Mouse (Mus musculus) cortical plate, adult 2 months (tissue): Measurements from ENCODE around the gene Acsl1.

Source experiments
- CTCF ChIP-seq: fragments of 200-500 bp; IDR thresholded peaks from 2 replicates; pipeline ENCODE4 v1.5.1; 2011; ENCODE audit warnings: mild to moderate bottlenecking, control low read depth, low read length; ENCODE audit not compliant: insufficient read depth; ENCODE audit errors: extremely low read depth
- POLR2A ChIP-seq: fragments of 200-500 bp; IDR thresholded peaks from 2 replicates; pipeline ENCODE4 v1.6.1; 2011; ENCODE audit warnings: mild to moderate bottlenecking, low read length, control low read depth; ENCODE audit not compliant: insufficient read depth; ENCODE audit errors: extremely low read depth

DNA sequence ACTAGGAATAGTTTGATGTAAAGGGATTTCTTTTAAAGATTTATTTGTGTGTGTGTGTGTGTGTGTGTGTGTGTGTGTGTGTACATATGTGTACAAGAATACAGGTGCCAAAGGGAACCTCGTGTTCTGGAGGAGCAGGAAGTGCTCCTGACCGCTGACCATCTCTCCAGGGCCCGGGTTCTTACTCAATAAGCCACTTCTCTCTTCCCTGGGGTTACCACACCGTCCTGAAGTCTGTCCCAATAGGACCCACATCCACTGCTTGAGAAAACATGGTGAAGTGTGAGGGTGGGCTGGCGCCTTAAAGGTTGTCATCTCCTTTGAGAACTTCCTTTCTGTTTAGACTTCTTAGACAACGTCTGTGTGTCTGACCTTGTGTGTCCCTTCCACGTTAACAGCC is 63.1 kb downstream of the Acsl1 start:
- no peak for TF ChIP-seq POLR2A
- no peak for TF ChIP-seq CTCF
